Mouse (Mus musculus) CD8-positive naive resting alpha-beta T cell, adult 2 months (primary cell): ENCODE results near the gene Gpr180.
A peak's percentile ranks its signal among the peaks of the same experiment; 100 is the strongest.
"Not testable (repeated sequence)": the region's sequence is repeated elsewhere in the genome, so short reads cannot be mapped to it uniquely, and the experiment has no call there.

Source experiments
- DNase-seq, 2 experiments: peaks; one replicate each; pipeline ENCODE4 v3.0.0; 2022; ENCODE audit warnings: low read depth in 2 of 2, low spot score in 2 of 2

The Gpr180 gene

GRCm38 (mm10) chr14:118136744-118137452, at the start of gene Gpr180:
TSS of gene Gpr180 (plus strand) at chr14:118137158.
- DNase-seq, result peak; percentile 86 to 88

GRCm38 (mm10) chr14:118088437-118089207, 48.3 kb upstream of the Gpr180 start:
- no peak for DNase-seq

GRCm38 (mm10) chr14:118089215-118089805, 47.6 kb upstream of the Gpr180 start:
- peak; percentile 88 to 92 for DNase-seq

GRCm38 (mm10) chr14:118089806-118090392, 47.1 kb upstream of the Gpr180 start:
- no peak for DNase-seq

GRCm38 (mm10) chr14:118098265-118098664, 38.7 kb upstream of the Gpr180 start:
- no peak for DNase-seq

- DNase-seq, result no peak
These were observed 35.5 kb upstream of the Gpr180 start for GRCm38 (mm10) chr14:118101227-118101990.

GRCm38 (mm10) chr14:118107479-118107878, 29.5 kb upstream of the Gpr180 start:
- DNase-seq, result not testable (repeated sequence)

- DNase-seq, result no peak
These were observed 23.8 kb upstream of the Gpr180 start for GRCm38 (mm10) chr14:118113116-118113515.

- no peak for DNase-seq
These were observed 12.8 kb upstream of the Gpr180 start for GRCm38 (mm10) chr14:118124129-118124528.

- DNase-seq, result no peak
These were observed 12.2 kb upstream of the Gpr180 start for GRCm38 (mm10) chr14:118124771-118125170.

- no peak for DNase-seq
These were observed 10.7 kb upstream of the Gpr180 start for GRCm38 (mm10) chr14:118126301-118126700.

- no peak for DNase-seq
These were observed 5.5 kb upstream of the Gpr180 start for GRCm38 (mm10) chr14:118131472-118131871.

- DNase-seq, result no peak
These were observed 4.9 kb upstream of the Gpr180 start for GRCm38 (mm10) chr14:118131931-118132641.

- DNase-seq, result peak; percentile 88 to 95
These were observed 4.3 kb upstream of the Gpr180 start, which contains the start of gene Tgds for GRCm38 (mm10) chr14:118132642-118132977. TSS of gene Tgds (minus strand) at chr14:118132755.

GRCm38 (mm10) chr14:118137487-118137886, 529 bp downstream of the Gpr180 start:
- peak in 1 of 2 experiments; percentile 20 for DNase-seq

GRCm38 (mm10) chr14:118142283-118142682, 5.3 kb downstream of the Gpr180 start:
- DNase-seq, result no peak

- DNase-seq, result no peak
These were observed 11.1 kb downstream of the Gpr180 start for GRCm38 (mm10) chr14:118148046-118148445.

GRCm38 (mm10) chr14:118148554-118148953, 11.6 kb downstream of the Gpr180 start:
- DNase-seq, result no peak

- DNase-seq, result no peak
These were observed 13.9 kb downstream of the Gpr180 start for GRCm38 (mm10) chr14:118150656-118151551.
